Mouse (Mus musculus): ENCODE data around the gene Slain1. TPM values are rescaled to one million over a fixed set of nuclear protein-coding genes. Genes with fewer than 3 reads are reported as not detected.
"Not testable (repeated sequence)": the region's sequence is repeated elsewhere in the genome, so short reads cannot be mapped to it uniquely, and the experiment has no call there.

The Slain1 gene
- polyA plus RNA-seq, 1 experiment from 2014 or later = 17.3 TPM

DNA sequence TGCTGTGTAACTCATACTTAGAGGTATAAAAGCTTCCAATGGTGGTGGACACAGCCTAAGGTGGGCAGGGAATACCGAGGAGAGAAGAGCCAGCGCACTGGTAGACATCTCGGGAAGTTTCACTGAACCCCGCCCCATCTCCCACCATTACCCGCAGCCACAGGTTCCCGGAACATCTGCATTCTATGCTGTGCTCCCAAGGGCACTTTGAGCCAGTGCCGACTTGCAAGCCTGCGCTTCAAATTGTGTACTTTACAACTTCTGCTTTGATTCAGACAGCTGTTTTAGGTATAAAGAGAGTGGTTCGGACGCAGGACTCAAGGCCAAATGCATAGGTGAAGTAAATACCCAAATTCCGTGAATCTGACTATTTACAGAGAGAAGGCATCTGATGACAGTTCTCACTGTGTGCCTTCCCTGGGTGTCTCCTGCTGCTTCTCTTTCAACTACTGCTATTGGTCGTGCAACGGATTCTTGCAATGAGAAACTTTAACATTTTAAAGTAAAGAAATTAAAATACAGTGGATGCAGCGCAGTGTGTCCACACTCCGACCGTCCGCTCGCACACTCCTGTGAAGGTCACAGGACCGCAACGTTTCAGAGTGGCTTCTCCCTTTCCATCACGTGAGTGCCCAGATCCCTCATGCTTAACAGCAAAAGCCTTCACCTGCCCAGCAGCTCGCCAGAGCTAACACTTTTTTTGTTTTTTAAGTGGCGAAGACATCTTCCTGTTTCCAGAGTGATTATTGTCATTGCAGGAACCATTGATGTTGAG lies 79.1 kb downstream of the Slain1 start:
- 90% methylated on average over 23 of the region's 23 CpGs for WGBS
- Histone ChIP-seq H3K4me1 (replicated peaks) (no peaks in the 10 kb centered on the region), H3K36me3 (no peaks in the 10 kb centered on the region), H3K4me2 (replicated peaks) (no peak overlapping the region), H3K27ac (no peak overlapping the region), H3K4me3 (replicated peaks) (no peak overlapping the region), H3K27me3 (no peaks in the 10 kb centered on the region), H3K9ac (replicated peaks) (no peak overlapping the region), H3K9me3 (no peaks in the 10 kb centered on the region)
- ATAC-seq = no peak

DNA sequence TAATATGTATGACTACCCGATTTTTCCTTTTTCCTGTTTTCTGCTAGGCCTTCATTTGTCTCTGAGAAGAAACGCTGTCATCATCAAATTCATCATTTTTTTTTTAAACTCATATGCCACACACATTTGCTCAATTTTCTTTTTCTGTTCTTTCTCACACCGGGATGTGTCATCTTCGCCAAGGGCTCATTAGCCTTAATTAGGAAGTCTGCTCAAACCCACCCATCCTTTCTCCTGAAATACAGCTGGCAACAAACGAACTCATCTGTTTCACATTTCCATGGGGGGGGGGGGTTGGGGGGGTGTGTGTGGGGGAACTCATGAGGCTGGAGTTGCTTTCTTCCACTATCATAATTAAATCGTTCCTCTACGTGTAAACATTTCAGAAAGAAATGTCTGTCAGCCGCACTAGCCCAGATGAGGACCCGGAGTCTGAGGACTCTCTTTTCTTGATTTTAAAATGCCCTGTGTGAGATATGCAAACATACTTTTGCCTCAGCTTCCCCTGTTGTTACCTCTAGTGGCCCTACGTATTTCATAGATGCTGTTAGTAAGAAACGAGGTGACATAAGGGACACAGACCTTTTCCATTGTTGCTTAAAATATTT lies 79.8 kb downstream of the Slain1 start:
- 75% methylated on average over 11 of the region's 11 CpGs for WGBS
- ATAC-seq = no peak

DNA sequence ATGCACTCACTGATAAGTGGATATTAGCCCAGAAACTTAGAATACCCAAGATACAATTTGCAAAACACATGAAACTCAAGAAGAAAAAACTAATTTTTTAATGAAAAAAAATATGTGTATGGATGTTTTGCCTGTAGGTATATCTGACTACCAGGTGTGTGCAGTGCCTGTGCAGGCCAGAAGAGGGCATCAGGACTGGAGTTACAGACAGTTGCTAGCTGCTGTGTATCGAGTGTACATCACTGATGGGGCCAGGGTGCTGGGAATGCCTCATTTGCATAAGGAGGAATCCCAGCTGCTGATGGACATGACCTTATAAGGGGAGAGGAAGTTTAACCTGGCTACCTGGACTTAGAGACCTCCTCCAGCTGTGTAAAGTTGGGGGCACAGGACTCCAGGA lies 82.6 kb downstream of the Slain1 start:
- ATAC-seq = no peak
- no peak overlapping the region for H3K27ac ChIP-seq
- H3K27me3 ChIP-seq = no peaks in the 10 kb centered on the region
- H3K4me3 ChIP-seq (replicated peaks) = no peak overlapping the region
- no peaks in the 10 kb centered on the region for H3K36me3 ChIP-seq
- no peak overlapping the region for H3K9ac ChIP-seq (replicated peaks)
- WGBS = 65% methylated on average over 1 of the region's 1 CpGs
- no peaks in the 10 kb centered on the region for H3K9me3 ChIP-seq
- no peaks in the 10 kb centered on the region for H3K4me1 ChIP-seq (replicated peaks)
- H3K4me2 ChIP-seq (replicated peaks) = no peak overlapping the region

More for the DNA sequence above, 79.8 kb downstream of the Slain1 start:
- Histone ChIP-seq H3K4me1 (replicated peaks) (no peaks in the 10 kb centered on the region), H3K36me3 (no peaks in the 10 kb centered on the region), H3K27ac (no peak overlapping the region), H3K9ac (replicated peaks) (no peak overlapping the region), H3K4me2 (replicated peaks) (no peak overlapping the region), H3K9me3 (no peaks in the 10 kb centered on the region), H3K27me3 (no peaks in the 10 kb centered on the region), H3K4me3 (replicated peaks) (no peak overlapping the region)

DNA sequence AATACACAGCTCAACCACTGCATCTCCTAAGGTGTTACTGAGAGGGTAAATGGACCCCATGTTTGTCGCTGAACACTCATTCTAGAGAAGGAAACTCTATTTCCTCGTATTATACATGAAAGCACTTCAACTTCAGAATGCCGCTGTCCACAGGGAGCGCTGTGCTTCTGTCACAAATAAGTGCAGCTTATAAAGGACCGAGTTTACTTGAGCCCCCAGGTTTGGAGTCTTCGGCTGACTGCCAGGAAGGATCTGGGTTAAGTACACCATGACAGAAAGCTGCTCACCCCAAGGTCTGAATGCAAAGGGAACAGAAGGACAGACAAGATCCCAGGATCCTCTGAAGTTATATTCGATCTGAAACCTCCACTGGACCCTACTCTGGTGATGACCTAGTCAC lies 91.2 kb downstream of the Slain1 start:
- H3K27me3 ChIP-seq = no peaks in the 10 kb centered on the region
- H3K4me2 ChIP-seq (replicated peaks) = no peak overlapping the region
- H3K4me1 ChIP-seq (replicated peaks) = no peaks in the 10 kb centered on the region
- no peaks in the 10 kb centered on the region for H3K9me3 ChIP-seq
- H3K36me3 ChIP-seq = no peaks in the 10 kb centered on the region
- WGBS = 88% methylated on average over 7 of the region's 7 CpGs
- no peak overlapping the region for H3K4me3 ChIP-seq (replicated peaks)
- H3K27ac ChIP-seq = no peak overlapping the region
- no peak for ATAC-seq
- no peak overlapping the region for H3K9ac ChIP-seq (replicated peaks)

DNA sequence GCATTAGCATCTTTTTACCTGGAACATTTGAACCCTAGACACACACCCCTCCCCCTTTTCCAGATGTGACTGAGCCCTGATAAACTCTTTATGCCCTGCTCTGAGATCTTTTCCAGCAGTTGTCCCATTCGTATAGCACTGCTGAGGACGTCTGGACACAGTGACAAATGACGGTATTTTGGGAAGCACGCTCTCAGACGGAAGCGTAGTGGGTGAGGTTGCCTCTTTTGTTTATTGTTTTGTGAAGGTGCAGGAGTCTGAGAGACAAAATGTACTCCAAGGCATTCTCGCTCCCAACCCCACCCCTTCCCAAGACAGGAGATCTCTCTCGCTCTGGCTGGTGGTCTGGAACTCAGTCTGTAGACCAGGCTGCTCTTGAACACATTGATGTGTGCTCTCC lies 92.1 kb downstream of the Slain1 start:
- no peak overlapping the region for H3K4me2 ChIP-seq (replicated peaks)
- 83% methylated on average over 8 of the region's 8 CpGs for WGBS
- H3K36me3 ChIP-seq = no peaks in the 10 kb centered on the region
- no peak overlapping the region for H3K9ac ChIP-seq (replicated peaks)
- ATAC-seq = no peak
- H3K27ac ChIP-seq = no peak overlapping the region
- no peaks in the 10 kb centered on the region for H3K27me3 ChIP-seq
- no peak overlapping the region for H3K4me3 ChIP-seq (replicated peaks)
- no peaks in the 10 kb centered on the region for H3K4me1 ChIP-seq (replicated peaks)
- H3K9me3 ChIP-seq = no peaks in the 10 kb centered on the region

DNA sequence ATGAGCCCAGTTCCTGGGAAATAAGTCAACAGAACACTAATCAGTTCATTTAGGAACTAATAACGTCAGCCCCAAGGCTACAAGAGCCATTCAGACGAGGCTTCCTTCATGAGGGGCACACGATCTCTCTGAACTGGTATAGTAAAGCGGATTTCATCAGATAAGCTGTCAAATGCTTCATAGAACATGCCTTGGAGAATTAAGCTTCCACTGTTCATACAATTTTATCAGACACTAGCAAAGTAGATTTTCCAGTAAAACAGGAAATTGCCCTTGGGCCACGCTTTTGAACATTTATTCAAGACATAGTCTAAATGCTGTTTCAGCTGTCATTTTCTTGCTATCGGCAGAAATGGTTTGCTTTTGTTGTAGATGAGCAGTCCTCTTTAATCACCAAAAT lies 97.3 kb downstream of the Slain1 start:
- peak; percentile 72; the same call in 1 of the 2 replicates for ATAC-seq
- H3K4me2 ChIP-seq (replicated peaks) = no peak overlapping the region
- H3K36me3 ChIP-seq = no peaks in the 10 kb centered on the region
- H3K4me3 ChIP-seq (replicated peaks) = no peak overlapping the region
- no peak overlapping the region for H3K27ac ChIP-seq
- H3K9me3 ChIP-seq = no peaks in the 10 kb centered on the region
- no peaks in the 10 kb centered on the region for H3K27me3 ChIP-seq
- H3K9ac ChIP-seq (replicated peaks) = no peak overlapping the region
- 59% methylated on average over 6 of the region's 6 CpGs for WGBS
- 0 out of 2 replicates have a peak, but pooled peaks cover 5% of the 10 kb centered on the region for H3K4me1 ChIP-seq (replicated peaks)

DNA sequence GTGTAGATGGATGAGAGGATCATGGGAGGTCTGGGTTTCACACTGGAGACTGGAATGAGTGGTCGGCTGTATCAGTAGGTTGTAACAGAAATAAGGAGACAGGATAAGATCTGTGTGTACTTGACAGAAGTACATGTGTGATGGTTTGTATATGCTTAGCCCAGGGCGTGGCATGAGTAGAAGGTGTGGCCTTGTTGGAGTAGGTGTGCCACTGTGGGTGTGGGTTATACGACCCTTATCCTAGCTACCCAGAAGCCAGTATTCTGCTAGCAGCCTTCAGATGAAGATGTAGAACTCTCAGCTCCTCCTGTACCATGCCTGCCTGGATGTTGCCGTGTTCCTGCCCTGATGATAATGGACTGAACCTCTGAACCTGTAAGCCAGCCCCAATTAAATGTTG lies 100.6 kb downstream of the Slain1 start:
- H3K4me2 ChIP-seq (replicated peaks); H3K9me3 ChIP-seq; H3K27ac ChIP-seq; H3K9ac ChIP-seq (replicated peaks); H3K4me3 ChIP-seq (replicated peaks); H3K4me1 ChIP-seq (replicated peaks); H3K27me3 ChIP-seq; H3K36me3 ChIP-seq; ATAC-seq: not testable (repeated sequence)
- 95% methylated on average over 4 of the region's 4 CpGs for WGBS

DNA sequence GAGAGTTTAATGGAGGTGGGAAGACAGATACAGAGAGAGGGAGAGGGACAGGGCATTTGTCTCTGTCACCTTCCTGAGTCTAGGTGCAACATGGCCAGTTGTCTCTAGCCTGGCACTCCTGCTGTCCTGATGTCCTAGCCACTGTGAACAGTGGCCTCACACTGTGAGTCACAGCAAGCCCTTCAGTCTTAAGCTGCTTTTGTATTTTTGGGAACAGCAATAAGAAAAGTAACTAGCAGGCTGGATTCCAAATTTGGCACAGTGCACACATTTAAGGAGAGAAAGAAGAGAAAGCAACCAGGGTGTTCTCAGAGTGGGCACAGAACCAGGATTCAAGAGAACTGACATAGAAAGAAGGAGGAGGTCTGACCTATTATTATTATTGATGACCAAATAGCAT lies 101.4 kb downstream of the Slain1 start:
- no peak for ATAC-seq
- no peaks in the 10 kb centered on the region for H3K9me3 ChIP-seq
- no peaks in the 10 kb centered on the region for H3K27me3 ChIP-seq
- H3K27ac ChIP-seq = no peak overlapping the region
- H3K4me3 ChIP-seq (replicated peaks) = no peak overlapping the region
- H3K4me2 ChIP-seq (replicated peaks) = no peak overlapping the region
- no peak overlapping the region for H3K9ac ChIP-seq (replicated peaks)
- no peaks in the 10 kb centered on the region for H3K36me3 ChIP-seq
- 0 out of 2 replicates have a peak, but pooled peaks cover 5% of the 10 kb centered on the region for H3K4me1 ChIP-seq (replicated peaks)

DNA sequence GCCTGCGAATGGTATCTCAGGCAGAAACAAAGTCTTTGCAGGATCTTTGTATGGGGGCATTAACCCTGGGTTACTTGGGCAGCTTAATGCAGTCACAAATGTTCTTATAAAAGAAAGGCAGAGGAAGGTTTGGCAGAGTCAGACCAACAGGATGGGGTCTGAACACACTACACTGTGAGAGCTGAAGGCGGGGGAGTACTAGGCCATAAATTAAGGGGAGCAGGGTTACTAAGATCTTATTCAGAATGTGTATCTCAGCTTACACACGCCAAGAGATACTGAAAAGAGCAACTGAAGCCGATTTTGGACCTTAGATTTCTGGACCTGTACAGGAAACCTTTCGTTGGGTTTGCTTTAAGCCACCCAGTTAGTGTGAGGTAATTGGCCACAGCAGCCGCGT lies 102.7 kb downstream of the Slain1 start:
- no peaks in the 10 kb centered on the region for H3K27me3 ChIP-seq
- H3K9me3 ChIP-seq = no peaks in the 10 kb centered on the region
- no peak for ATAC-seq
- H3K27ac ChIP-seq = no peak overlapping the region
- H3K4me1 ChIP-seq (replicated peaks) = 0 out of 2 replicates have a peak, but pooled peaks cover 5% of the 10 kb centered on the region
- 92% methylated on average over 7 of the region's 7 CpGs for WGBS
- H3K9ac ChIP-seq (replicated peaks) = no peak overlapping the region
- H3K4me3 ChIP-seq (replicated peaks) = no peak overlapping the region
- no peak overlapping the region for H3K4me2 ChIP-seq (replicated peaks)
- no peaks in the 10 kb centered on the region for H3K36me3 ChIP-seq

DNA sequence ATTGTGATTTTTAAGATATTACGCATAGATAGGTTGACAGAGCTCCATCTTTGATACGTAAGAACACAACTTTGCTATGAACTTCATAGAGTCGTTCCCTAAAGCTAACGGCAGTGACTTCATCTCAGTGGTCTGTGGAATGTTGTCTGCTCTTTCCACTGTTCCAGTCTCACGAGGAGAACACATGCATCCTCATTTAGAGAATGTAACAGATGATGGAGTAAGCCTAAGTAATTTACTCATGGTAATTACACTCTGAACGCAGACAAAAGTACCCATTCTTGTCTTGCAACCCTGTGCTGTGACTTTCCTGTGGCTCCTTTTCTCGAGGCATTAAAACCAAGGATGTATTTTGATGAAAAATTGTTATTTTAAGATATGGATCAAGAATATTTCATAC lies 104.0 kb downstream of the Slain1 start:
- H3K4me3 ChIP-seq (replicated peaks) = no peak overlapping the region
- no peaks in the 10 kb centered on the region for H3K36me3 ChIP-seq
- 86% methylated on average over 7 of the region's 7 CpGs for WGBS
- H3K9me3 ChIP-seq = no peaks in the 10 kb centered on the region
- no peaks in the 10 kb centered on the region for H3K27me3 ChIP-seq
- H3K27ac ChIP-seq = no peak overlapping the region
- no peak overlapping the region for H3K4me2 ChIP-seq (replicated peaks)
- H3K4me1 ChIP-seq (replicated peaks) = 0 out of 2 replicates have a peak, but pooled peaks cover 4% of the 10 kb centered on the region
- no peak overlapping the region for H3K9ac ChIP-seq (replicated peaks)
- ATAC-seq = no peak

DNA sequence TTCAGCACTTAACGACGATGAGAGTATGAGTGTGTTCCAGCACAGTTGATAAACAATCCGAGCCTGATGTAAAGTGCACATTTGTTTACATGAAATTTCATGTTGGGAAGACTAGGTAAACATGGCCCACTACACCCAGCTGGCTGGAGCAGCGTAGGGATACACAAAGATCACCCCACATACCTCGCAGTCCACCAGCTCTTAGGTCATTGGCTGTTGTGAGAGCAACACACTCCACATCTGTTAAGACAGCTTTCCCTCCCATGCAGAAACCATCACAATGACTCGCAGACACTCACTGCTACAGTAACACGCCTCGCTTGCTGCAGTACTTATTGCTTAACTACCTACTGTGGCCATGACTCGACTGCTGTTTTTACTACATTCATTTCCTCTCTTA lies 104.4 kb downstream of the Slain1 start:
- H3K27ac ChIP-seq = no peak overlapping the region
- no peak for ATAC-seq

More for the DNA sequence above, 104.4 kb downstream of the Slain1 start:
- Histone ChIP-seq H3K9me3 (no peaks in the 10 kb centered on the region), H3K4me1 (replicated peaks) (no peaks in the 10 kb centered on the region), H3K36me3 (no peaks in the 10 kb centered on the region), H3K27me3 (no peaks in the 10 kb centered on the region), H3K4me3 (replicated peaks) (no peak overlapping the region), H3K9ac (replicated peaks) (no peak overlapping the region), H3K4me2 (replicated peaks) (no peak overlapping the region)
- WGBS = 91% methylated on average over 9 of the region's 9 CpGs

Measured in midbrain, embryonic 13.5 days (tissue).